Mouse (Mus musculus): ENCODE results near the gene Bzw1.
A peak's percentile ranks its signal among the peaks of the same experiment; 100 is the strongest.
"Not testable (repeated sequence)": the region's sequence is repeated elsewhere in the genome, so short reads cannot be mapped to it uniquely, and the experiment has no call there.

Bzw1 gene

DNA sequence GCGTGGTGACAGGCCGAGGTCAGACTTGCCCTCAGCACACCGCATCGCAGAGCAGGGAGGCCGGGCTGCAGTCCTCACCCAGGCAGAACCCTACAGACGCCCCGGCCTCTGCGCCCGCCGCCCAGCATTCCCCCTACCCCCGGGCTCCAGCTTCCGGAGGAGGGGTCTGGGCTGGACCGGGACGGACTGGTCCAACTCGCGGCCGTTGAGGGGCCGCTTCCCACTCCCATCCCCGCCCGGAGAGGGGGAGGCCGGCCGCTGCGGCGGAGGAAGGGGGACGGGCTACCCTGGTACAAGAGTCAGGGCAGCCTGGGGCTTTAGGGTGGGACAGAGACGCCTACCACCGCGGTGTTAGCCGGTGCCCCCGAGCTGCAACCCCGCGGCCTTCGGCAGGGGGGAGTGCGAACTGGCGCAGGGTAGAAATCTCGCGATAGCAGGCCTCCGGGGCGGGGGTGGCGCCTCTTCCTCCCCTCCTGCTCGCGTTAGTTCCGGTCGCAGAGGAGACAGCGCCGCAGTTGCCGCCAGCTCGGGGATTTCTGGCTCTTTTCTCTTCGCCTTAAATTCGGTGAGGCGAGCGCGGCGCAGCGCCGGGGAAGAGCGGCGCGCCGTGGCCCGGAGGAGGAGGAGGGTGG lies at the start of gene Bzw1:
TSS of gene Bzw1 (plus strand) at position 247 of the 632 bp plus-strand sequence.
- DNase-seq (ENCODE audit: low read depth in 2 of 2, low spot score in 2 of 2) = peak; percentile 91 to 92

DNA sequence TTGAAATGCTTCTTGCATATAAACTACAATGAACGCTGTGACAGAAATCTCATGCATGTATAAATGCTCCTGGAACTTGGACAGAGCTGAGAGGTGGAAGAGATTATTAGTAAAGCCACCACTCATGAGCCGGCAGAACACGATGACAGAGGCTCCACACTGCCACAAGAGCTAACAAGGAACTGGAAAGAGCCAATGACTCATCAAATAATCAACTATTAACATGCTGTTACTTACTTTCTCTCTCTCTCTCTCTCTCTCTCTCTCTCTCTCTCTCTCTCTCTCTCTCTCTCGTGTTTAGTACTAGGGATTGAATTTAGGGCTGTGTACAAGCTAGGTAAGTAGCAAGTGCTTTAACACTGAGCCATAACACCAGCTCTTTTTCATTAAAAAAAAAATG lies 48.8 kb upstream of the Bzw1 start:
- DNase-seq (ENCODE audit: low read depth in 2 of 2, low spot score in 2 of 2) = no peak

DNA sequence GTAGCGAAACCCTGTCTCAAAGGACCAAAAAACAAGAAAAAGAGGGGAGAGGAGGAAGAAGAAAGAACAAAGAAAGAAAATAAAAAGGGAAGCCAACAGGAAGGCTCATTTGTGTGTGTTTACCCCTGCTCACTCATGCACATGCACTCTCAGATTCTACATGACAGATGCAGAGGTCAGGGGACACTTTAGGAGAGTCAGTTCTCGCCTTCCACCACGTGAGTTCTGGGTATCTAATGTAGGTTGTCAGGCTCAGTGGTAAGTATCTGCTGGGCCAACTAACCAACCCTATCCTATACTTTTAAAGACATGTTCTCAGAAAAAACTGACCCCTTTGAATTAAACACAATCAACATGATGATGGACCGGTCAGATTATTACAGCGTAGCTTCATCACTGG lies 48.1 kb upstream of the Bzw1 start:
- no peak for DNase-seq (ENCODE audit: low read depth in 2 of 2, low spot score in 2 of 2)

DNA sequence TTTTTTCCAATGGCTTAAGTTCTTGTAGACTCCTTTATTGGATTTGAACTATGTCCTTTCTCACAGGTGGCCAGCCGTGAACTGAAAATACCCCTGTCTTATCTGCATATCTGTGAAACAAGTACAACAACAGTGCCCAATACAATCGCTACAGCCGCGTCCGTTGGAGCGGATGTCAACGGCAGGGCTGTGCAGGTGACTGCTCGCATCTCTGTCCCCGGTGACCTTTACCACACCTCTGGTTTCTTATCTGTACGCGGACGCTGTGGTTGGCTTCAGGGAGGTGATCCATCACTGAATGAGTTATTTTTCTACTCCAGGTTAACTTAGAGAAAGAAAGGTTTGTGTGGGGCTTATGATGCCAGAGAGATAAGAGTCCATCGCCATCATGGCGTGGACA lies 46.5 kb upstream of the Bzw1 start:
- DNase-seq (ENCODE audit: low read depth in 2 of 2, low spot score in 2 of 2) = no peak

DNA sequence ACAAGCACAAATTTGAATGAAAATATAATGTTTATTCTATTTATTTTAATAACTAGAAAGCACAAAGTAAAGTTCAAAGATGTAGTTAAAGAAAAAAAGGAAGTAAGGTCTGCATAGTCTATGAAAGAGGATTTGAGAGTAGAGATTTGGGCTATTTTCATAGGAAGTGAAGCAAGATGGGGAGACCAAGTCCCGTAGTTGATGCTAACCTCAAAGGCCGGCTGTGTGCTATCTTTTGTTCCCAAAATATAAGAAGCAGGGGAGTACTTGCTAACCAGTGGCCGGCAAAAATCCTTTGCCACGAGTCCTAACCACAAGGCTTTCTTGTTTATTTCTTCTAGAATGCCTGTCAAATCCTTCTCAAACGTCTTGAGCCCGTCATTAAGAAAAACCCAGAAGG lies 44.0 kb upstream of the Bzw1 start:
- DNase-seq (ENCODE audit: low read depth in 2 of 2, low spot score in 2 of 2) = no peak

DNA sequence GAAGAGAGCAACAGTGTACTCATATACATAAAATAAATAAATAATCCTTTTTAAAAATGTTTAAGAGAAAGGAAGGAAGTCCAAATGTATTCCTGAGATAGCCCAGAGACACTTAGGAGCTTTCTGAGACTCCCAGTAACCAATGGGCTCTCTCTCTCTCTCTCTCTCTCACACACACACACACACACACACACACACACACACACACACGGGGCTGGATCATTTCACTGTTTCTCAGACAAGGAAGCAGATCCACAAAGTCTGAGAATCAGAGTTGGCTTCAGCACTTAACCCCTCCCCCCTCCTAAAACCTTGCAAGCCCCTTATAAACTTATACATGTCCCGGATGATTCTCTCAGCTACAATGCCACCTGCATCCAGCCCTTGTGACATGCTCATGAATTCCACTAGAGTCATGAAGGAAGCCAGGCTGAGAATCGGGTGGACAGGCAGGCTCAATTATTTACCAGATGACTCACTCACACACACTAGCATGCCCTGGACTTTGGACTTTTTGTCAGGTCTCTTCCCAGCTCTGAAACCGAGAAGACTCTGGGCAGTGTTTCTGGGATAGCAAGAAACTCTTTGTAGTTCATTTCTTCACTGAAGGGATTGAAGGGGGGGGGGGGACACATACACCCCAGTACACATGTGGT lies 39.3 kb upstream of the Bzw1 start:
- DNase-seq (ENCODE audit: low read depth in 2 of 2, low spot score in 2 of 2) = no peak

DNA sequence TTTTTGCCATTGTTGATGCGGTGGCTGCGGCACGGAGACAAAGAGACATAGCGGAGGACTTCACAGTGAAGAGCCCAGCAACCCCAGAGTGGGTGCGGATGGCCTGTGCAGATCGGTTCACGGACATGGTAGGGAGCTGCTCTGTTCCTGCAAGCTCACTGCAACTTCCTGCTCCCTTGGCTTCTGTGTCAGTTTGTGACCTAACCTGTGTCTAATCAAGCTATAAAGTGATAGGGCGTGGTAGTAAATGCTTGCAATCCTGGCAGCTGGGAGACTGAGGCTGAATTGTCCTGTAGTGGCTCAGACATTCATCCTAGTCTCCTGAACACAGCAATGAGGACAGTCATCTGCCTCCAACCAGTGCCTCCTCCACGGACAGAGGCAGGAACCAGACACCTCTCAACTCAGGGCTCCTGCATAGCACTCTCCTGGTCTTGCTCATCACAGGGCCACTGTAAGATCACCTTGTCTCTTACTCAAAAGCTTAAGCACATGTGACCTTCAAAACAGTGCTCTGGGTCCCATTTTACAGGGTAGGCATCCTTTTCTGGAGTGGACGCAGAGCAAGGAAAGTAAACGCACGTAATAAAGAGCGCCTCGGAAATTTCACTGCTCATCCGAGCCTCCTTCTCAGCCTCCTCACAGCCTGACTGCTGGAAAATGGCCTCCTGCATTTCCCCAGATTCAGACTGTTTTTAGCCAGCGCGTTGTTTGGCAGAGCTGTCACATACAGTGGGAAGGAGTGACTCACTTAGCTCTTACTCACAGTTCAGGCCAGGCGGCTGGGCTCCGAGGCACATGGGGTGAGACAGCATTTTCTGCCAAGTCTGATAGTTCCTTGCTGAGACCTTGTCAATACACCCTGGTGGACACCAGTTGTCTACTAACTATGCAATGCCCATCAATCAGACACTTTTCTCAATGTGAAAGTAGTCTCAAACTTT lies 33.5 kb upstream of the Bzw1 start:
- no peak for DNase-seq (ENCODE audit: low read depth in 2 of 2, low spot score in 2 of 2)

DNA sequence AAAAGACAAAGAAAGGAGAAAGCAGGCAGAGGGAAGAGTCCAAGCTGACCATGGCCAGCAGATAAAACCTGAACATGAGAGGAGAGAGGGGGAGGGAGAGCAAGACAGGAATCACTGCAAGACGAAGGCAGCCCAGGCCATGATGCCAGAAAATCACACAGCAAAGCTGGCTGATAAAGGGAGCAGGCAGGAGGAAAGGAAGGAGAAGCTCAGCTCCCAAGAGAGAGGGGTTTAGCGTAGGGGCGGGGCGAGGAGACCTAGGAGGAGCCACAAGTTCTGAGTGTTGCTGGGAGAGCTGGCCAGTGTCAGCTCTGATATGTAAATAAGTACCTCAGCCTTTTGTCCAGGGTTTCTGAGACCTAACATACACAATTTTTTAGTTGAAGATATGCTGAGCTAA lies 30.4 kb upstream of the Bzw1 start:
- no peak for DNase-seq (ENCODE audit: low read depth in 2 of 2, low spot score in 2 of 2)

DNA sequence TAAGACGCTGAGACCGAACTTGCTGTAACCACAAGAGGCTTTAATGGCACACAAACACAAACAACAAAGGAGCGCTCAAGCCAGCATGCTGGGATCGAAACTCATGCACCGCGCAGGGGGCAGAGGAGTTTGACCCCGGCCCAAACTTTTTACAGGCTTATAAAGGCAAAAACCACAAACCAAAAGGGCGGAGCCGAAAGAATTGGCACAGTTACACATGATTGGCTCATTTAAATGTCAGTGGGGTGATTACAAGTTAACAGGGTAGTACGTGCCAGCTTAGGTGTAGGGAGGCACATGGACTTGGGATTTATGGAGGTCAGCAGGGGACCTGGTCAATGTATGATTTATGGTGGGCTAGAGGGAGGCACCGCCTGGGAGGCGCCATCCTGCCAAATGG lies 28.1 kb upstream of the Bzw1 start:
- DNase-seq (ENCODE audit: low read depth in 2 of 2, low spot score in 2 of 2) = no peak

DNA sequence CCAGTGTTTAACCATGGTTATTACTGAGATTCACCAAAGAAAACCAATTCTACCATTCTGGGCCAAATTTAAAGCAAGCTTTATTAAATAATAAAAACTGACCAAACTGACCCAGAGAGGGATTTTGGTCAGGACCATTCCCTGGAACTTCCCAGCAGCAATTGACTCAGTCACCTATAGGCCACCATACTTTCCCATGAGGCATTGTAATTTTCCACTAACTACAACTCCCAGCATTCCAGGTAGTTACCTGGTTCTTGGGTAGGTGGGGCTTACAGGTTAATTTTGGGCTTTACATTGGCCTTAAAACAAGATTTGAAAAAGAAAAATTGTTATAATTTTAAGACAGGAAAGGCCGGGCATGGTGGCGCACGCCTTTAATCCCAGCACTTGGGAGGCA lies 26.9 kb upstream of the Bzw1 start:
- no peak for DNase-seq (ENCODE audit: low read depth in 2 of 2, low spot score in 2 of 2)

DNA sequence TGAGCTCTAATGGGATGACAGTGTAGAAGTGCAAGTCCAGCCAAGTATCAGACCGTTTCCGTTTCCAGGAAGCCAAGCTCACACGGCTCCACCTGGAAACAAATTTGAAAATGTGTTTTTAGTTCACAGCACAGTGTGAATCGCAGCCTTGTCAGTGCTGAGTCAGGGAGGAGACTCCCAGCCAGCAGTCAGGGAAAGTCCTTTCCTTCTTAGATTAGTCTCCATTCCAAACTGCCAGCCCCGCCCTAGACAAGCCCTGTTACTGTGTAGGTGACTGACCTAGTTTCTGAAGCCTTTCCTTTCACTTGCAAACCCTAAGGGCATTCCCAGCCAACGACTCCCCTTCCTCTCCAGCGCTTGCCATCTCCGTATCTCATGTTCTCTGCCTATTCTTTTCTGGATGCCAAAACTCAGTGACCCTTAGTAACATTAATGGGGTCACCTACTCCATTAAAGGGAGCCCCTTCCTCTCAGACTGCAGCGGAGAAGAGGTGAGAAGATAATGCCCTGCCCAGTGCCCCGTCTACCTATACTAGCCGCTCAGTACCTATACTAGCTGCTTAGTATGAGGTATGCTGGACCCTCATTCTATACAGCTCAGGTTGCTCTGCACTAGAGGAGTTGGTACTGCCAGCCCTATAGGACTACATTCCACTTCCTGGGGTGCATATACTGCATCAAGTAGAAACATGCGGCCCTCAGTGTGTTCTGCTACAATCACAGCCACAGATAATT lies 25.8 kb upstream of the Bzw1 start:
- DNase-seq (ENCODE audit: low read depth in 2 of 2, low spot score in 2 of 2) = no peak

DNA sequence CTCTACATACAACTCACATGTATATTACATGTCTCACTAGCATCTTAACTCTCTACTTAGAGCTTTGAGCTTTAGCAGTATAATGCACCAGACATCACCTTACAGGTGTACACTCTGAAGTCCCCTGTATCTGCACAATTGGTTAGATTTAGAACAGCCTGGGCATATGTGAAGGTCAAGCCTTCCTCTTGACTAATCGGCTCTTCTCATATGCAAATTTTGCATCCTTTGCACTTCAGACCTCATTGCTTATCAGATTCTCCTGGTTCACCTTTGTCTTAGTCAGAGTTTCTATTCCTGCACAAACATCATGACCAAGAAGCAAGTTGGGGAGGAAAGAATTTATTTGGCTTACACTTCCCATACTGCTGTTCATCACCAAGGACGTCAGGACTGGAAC lies 23.0 kb upstream of the Bzw1 start:
- no peak for DNase-seq (ENCODE audit: low read depth in 2 of 2, low spot score in 2 of 2)

DNA sequence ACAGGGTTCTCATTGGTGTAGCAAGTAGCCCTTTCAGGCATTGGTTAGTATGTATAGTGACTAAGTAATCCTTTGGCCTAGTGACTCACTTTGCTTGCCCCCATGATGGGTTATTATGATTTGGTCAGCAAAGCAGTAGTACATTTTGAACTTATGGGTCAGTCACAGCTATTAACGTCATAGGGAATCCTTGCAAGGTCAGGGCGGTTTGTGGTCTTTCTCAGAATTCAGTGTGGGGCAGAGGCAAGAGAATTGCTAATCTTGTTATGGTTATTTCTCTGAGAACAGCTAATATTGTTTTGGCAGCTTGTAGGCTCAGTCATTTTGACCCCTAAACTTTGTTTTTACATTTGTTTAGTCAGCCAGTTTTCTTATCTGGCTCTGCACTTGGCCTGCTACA lies 18.4 kb upstream of the Bzw1 start:
- DNase-seq (ENCODE audit: low read depth in 2 of 2, low spot score in 2 of 2) = not testable (repeated sequence)

DNA sequence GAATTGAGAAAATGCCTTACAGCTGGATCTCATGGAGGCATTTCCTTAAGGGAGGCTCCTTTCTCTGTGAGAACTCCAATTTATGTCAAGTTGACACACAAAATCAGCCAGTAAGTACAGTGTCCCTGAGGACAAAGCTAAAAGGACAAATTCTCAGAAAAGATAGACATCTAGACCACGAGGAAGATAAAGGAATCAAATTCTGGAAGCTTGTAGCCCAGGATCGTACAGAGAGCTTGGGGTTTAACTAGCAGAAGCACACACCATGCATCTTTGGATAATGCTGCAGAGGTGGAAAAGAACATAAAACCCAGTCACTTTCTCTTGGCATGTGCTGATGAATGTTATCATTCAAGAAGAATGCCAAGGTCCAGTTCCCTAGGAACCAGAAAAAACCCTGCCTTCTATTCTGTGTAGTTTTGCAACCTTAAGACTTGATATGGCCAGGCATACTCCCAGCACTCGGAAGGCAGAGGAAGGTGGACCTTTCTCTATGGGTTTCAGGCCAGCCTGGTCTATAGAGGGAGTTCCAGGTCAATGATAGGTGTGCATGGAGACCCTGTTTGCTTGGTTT lies 17.0 kb upstream of the Bzw1 start:
- no peak for DNase-seq (ENCODE audit: low read depth in 2 of 2, low spot score in 2 of 2)

DNA sequence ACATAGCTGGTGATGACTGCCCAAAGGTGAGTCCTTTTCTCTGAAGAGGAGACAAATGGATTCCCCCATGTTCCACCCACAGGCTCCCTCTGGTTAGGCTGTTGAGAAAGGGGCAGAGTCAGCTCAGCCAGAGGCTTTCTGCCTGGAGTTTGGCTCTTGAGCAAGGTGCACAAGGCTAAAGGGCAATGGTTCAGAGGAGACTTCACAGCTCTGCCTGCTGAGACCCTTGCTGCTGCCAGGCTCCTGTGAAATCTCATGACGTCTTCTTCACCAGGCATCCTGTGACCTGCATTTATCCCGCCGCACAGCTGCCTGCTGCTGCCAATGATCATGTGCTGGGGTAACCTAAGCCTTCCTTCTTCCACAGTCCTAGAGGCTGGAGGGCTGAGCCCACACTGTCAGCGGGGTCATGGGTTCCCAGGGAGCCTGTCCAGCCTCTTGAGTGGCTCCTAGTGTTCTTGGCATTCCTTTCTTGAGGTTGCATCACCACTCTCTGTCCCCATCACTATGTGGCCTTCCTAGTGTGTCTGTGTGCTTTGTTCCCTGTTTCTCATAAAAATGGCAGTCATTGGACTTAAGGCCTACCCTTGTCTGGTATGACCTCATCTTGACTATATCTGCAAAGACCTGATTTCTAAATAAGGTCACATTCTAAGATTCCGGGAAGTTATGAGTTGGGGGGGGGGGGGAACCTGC lies 10.0 kb upstream of the Bzw1 start:
- DNase-seq (ENCODE audit: low read depth in 2 of 2, low spot score in 2 of 2) = no peak

DNA sequence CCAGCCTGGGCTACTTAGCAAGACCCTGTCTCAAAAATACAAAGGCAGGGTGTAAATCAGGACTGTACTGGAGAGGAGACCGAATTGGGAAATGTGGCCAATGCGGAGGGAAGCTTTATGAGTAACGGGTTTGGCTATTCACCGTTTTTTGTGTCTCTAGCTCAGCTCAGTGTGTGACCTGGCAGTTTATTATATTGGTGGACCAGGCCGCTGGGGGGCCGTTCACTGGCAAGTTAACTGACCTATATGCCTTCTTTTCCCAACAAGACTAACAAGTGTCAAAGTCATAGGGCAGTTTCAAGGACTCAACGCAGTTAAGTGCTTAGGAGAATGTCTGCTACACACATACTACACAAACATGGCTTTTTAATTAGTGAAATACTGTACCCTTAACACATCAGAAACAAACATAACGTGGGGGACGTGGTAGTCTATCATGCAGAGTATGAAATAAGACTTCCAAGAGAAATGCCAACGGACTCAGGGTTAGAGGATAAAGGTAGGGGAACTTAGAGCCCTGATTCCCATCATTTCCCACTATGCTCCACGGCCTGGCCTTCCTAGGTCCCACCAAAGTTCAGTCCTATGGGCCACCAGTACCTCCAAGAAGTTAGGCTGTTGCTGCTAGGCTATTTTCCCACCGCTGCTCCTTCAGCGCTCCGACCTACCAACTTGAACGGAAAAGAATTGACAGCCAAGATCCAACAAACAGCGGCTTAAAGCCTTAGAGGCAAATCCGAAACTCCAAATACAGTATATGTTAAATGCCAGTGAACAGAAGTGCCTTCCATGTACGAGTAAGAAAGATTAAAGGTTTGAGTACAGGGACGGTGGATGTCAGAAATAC lies 1.1 kb upstream of the Bzw1 start:
- DNase-seq (ENCODE audit: low read depth in 2 of 2, low spot score in 2 of 2) = no peak

DNA sequence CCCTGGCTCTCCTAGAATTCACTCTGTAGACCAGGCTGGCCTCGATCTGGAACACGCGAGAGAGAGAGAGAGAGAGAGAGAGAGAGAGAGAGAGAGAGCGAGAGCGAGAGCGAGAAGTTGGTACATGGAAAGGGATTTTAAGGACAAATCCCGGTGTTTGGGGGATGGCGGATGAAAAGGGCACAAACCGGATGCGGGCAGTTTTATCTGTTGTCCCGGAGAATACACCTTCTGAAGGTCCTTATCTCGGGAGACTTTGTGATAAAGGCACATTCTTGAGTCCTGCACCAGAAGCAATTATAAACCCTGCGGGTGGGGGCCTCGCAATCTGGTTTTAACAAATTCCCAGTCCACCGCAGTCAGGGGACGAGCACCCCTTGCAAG lies 438 bp upstream of the Bzw1 start:
- DNase-seq (ENCODE audit: low read depth in 2 of 2, low spot score in 2 of 2) = no peak

DNA sequence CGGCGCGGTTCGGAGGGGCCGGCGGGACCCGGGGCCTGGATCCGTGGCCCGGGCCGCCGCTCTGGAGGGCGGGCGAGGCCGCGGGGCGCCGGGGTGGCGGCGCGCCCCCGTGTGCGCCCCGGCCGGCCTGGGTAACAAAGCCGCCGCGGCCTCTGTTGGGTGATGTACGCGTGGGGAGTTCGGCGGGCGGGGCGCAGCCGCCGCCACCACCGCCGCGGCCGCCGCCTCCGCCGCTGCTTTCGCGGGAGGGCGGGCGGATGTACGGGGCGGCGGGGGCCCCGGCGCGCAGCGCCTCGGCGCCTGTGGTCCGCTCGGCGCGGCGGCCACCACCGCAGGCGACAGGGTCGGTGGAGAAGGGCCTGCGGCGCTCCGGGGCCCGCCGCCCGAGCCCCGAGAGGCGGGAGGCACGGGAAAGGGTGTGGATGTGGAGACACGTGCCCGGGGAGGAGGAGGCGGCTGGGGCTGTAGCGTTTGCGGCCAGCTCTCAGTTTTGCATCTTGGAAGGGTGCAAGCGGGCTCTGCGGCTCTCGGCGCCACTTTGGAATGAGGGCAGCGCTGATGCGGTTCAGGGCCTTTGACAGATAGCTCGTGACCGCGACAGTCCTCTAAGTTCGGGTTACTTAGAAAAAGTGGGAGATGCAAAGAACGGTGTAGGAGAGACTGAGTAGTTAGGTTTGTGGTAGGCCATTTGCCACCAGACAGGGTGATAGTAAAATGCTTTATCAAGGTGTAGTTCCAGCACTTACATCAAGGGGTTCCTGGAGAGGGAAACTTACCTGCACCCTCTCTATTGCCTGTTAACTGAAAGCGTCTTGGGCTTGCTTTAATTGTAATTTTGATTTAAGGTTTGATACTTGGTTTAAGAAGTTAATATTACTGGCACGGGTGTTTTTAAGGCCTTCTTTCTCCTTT lies 842 bp downstream of the Bzw1 start:
- DNase-seq (ENCODE audit: low read depth in 2 of 2, low spot score in 2 of 2) = peak in 1 of 2 experiments; percentile 48

DNA sequence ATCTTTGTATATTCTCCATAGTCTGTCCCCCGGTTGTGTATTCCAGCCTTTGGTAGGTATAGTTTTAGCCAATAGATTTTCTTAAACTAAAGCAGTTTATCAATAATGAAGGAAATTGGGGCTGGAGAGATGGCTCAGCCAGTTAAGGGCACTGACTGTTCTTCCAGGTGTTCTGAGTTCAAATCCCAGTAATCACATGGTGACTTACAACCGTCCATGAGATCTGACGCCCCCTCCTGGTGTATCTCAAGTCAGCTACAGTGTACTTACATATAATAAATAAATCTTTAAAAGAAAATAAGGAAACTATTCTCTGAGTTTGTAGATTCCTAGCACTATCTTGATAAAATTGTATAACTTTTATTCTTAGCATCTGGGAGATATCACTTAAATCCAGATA lies 2.6 kb downstream of the Bzw1 start:
- no peak for DNase-seq (ENCODE audit: low read depth in 2 of 2, low spot score in 2 of 2)
